Mouse (Mus musculus) neural tube, embryonic 13.5 days (tissue): Measurements from ENCODE around the gene Zbtb20. TPM values are rescaled to one million over a fixed set of nuclear protein-coding genes. Genes with fewer than 3 reads are reported as not detected.

Experiments used
- ATAC-seq: fragments of 200-750 bp; cut with Nextera tagmentation; 2 replicates; pipeline ENCODE4 v1.8.0; 2017; ENCODE audit warnings: low read depth, mild to moderate bottlenecking, moderate TSS enrichment, moderate library complexity
- H3K27ac ChIP-seq: fragments of 300-500 bp; sonication (generic); replicated peaks from 2 replicates; pipeline ENCODE4 v1.5.1; 2015; ENCODE audit warnings: moderate library complexity, mild to moderate bottlenecking, inconsistent platforms
- H3K27me3 ChIP-seq: fragments of 300-500 bp; sonication (generic); 2 replicates; pipeline ENCODE4 v1.6.1; 2015; ENCODE audit warnings: mild to moderate bottlenecking, inconsistent platforms
- H3K36me3 ChIP-seq: fragments of 300-500 bp; sonication (generic); 2 replicates; pipeline ENCODE4 v1.6.1; 2015; ENCODE audit warnings: mild to moderate bottlenecking, inconsistent platforms
- H3K4me1 ChIP-seq: fragments of 300-500 bp; sonication (generic); replicated peaks from 2 replicates; pipeline ENCODE4 v1.6.1; 2015; ENCODE audit warnings: inconsistent platforms
- H3K4me2 ChIP-seq: fragments of 300-500 bp; sonication (generic); 2 replicates; pipeline ENCODE4 v1.6.1; 2015; ENCODE audit warnings: inconsistent platforms, mild to moderate bottlenecking, moderate library complexity
- H3K4me3 ChIP-seq: fragments of 300-500 bp; sonication (generic); 2 replicates; pipeline ENCODE4 v1.5.1; 2015; ENCODE audit warnings: mild to moderate bottlenecking, inconsistent platforms
- H3K9ac ChIP-seq: fragments of 300-500 bp; sonication (generic); 2 replicates; pipeline ENCODE4 v1.6.1; 2015; ENCODE audit warnings: moderate library complexity, mild to moderate bottlenecking, inconsistent platforms
- H3K9me3 ChIP-seq: fragments of 300-500 bp; sonication (generic); 2 replicates; pipeline ENCODE4 v1.6.1; 2016; ENCODE audit warnings: inconsistent platforms
- WGBS: fragments of 180-500 bp; shearing (Covaris S2); methylation state at CpG from one replicate; pipeline ENCODE4 v1.1.7; 2015; 5-methylcytosine and 5-hydroxymethylcytosine counted together
- polyA plus RNA-seq: library from polyadenylated mRNA; unstranded; fragments of >200 nt; fragmentation: Nextera tagmentation; extraction: Ambion mirVana; gene quantifications from 2 replicates; pipeline ENCODE4 v1.2.1, GENCODE M21; 2015

Zbtb20 gene
- polyA plus RNA-seq, 1 experiment from 2014 or later = 71.4 TPM

DNA sequence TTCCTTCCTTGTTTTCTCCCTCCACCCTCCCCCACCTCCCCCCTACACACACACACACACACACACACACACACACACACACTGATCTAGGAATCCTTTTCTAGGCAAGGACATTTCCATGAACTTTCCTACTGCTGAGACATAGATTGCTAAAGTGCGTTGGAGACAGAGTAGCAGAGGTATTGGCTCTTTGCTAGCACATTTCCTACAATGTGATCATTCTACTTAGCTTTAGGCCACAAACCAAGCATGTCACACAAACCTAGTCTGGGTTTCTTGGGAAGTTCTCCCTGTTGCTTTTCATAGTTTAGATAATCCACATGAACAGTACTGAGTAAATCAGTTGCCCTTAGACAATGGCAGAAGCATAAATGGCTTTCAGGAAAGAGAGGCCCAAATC lies 457.6 kb downstream of the Zbtb20 start:
- Histone ChIP-seq H3K36me3 (no peaks in the 10 kb centered on the region), H3K27ac (no peak overlapping the region), H3K27me3 (no peaks in the 10 kb centered on the region), H3K9me3 (no peaks in the 10 kb centered on the region), H3K4me3 (no peak overlapping the region), H3K4me2 (no peak overlapping the region), H3K4me1 (peaks cover 14% of the 10 kb centered on the region), H3K9ac (no peak overlapping the region)
- WGBS = 63% methylated on average over 1 of the region's 1 CpGs
- ATAC-seq = no peak

DNA sequence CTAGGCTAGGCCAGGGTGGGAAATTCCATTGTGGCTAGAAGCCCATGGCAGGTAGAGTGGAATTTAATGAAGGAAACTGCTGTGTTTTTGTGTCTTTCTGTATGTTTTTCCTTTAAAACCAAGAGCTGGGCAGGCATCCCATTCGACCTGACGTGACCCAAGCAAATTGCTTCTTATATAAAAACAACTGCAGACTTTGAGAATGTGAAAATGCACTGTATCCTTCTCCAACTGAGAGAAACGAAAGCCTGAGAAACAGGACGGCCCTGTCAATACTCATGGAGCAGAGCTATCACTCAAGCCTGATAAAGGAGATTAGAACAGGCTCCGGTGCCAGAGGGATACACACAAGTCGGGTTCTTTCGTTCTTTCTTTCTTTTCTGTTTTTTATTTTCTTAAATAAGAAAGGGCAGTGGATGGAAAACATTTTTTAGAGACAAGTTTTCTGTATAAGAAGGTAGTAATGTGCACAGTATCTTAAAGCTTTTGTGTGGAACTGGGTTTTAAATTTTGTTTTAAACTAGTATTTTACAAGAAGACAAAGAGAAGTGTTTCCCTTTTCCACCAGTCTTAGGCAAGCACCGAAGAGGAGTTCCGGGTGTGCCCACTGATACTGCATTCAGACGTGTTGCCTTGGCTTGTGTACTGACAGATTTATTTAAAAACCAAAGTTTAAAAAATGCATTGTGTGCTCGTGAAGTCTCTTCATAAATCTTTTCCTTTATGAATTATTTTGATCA lies 458.9 kb downstream of the Zbtb20 start:
- no peak overlapping the region for H3K27ac ChIP-seq
- H3K4me1 ChIP-seq = peaks cover 14% of the 10 kb centered on the region
- no peak for ATAC-seq
- H3K4me3 ChIP-seq = no peak overlapping the region
- 29% methylated on average over 11 of the region's 11 CpGs for WGBS
- H3K9ac ChIP-seq = no peak overlapping the region
- H3K36me3 ChIP-seq = no peaks in the 10 kb centered on the region
- no peaks in the 10 kb centered on the region for H3K9me3 ChIP-seq
- no peaks in the 10 kb centered on the region for H3K27me3 ChIP-seq
- no peak overlapping the region for H3K4me2 ChIP-seq

DNA sequence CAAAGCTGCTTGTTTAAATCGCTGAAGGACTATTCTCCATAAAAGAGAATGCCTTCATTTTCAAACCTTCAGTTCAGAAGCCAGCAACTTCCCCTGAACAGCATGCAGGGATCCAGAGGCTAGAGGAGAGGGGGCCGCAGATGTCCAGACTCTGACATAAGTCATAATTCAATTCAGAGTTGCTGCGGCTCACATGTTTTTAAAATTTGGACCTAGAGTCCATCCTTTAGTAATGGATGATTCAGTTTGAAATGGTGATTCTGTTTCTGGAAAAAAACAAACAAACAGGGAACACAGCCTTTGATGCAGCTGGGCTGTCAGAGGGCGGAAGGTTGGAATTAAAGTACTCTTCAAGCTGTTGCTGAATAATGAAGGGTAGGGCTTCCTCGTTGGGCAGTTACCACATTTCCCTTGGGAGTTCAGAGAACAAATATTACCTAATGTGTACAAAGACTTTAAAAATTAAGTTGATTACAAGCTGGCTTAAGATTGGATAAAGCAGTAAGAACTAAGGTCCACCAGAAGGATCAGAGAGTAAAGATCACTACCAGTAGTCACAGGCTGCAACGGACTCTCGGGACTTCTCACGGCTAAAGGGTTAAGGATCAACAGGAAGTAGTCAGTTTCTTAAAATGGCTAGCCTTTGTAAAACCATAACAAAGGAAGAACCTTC lies 459.6 kb downstream of the Zbtb20 start:
- WGBS = 59% methylated on average over 8 of the region's 8 CpGs
- Histone ChIP-seq H3K4me3 (no peak overlapping the region), H3K27ac (no peak overlapping the region), H3K27me3 (no peaks in the 10 kb centered on the region), H3K4me1 (peaks cover 14% of the 10 kb centered on the region), H3K9ac (no peak overlapping the region), H3K36me3 (no peaks in the 10 kb centered on the region), H3K9me3 (no peaks in the 10 kb centered on the region), H3K4me2 (no peak overlapping the region)
- no peak for ATAC-seq

DNA sequence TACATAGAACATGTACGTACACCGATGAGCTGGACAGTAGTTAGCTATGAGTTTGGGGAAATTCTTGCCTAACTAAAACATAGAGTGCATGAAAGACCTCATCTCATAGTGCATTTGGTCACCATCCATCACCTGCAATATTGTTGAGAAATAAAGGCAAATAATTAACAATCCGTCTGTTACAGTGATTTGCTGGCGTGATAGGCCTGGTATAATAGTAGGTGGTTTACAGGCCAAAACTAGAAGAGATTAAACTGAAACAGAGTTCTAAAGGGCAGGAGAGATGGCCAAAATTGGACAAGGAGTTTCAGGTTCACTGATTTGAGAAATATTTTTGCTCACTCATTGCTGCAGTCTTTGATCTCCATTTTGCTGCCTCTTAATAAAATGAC lies 460.1 kb downstream of the Zbtb20 start:
- H3K27me3 ChIP-seq = no peaks in the 10 kb centered on the region
- H3K4me1 ChIP-seq = peaks cover 14% of the 10 kb centered on the region
- no peaks in the 10 kb centered on the region for H3K36me3 ChIP-seq
- no peak overlapping the region for H3K4me2 ChIP-seq
- no peak overlapping the region for H3K27ac ChIP-seq
- ATAC-seq = no peak
- 90% methylated on average over 4 of the region's 4 CpGs for WGBS
- no peak overlapping the region for H3K9ac ChIP-seq
- H3K4me3 ChIP-seq = no peak overlapping the region
- H3K9me3 ChIP-seq = no peaks in the 10 kb centered on the region

DNA sequence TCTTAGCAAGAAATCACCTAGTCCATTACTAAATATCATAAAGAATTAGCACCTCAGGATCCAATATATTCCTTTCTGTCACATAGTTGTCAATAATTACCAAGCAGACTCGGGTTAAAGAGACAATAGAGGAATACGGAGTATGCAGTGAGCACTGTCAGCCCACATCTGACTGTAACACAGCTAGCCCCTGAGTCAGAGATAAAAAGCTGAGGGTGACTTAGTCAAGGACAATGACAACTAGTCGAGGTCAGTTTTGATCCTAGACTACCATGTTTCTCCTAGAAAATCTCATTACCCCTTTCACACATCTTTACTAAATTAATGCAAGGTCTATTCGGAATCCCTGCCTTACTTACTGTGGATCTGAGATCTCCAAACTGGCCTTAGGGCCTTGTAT lies 465.0 kb downstream of the Zbtb20 start:
- Histone ChIP-seq H3K4me1 (no peaks in the 10 kb centered on the region), H3K4me3 (no peak overlapping the region), H3K4me2 (no peak overlapping the region), H3K27ac (no peak overlapping the region), H3K9ac (no peak overlapping the region), H3K9me3 (no peaks in the 10 kb centered on the region), H3K36me3 (no peaks in the 10 kb centered on the region), H3K27me3 (no peaks in the 10 kb centered on the region)
- no peak for ATAC-seq
- 87% methylated on average over 4 of the region's 4 CpGs for WGBS

DNA sequence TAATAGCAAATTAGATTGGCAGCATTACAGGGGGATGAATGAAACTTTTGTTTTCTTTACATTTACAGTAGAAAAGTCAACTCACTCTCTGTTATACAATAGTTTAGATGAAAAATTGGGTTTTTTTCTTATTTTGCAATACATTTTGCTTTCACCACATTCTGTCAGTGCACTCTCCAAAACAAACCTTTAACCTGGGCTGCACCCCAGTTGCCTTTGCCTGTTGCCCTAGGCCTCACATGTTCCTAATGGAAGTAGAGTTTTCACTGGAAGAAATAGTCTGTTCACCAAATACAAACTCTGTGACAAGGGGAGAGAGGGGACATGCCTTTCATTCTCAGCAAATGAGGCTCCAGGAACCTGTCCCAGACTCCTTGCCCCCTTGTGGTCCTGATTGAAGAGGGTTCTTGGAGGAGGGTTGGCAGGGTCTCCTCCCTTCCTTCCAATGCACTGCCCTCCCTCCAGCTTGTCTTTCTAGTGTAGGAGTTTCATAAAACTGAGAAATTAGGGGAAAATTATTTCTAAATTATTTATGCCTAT lies 466.3 kb downstream of the Zbtb20 start:
- H3K27ac ChIP-seq = no peak overlapping the region
- no peak overlapping the region for H3K9ac ChIP-seq
- no peak overlapping the region for H3K4me2 ChIP-seq
- ATAC-seq = no peak
- no peak overlapping the region for H3K4me3 ChIP-seq
- H3K36me3 ChIP-seq = no peaks in the 10 kb centered on the region
- no peaks in the 10 kb centered on the region for H3K9me3 ChIP-seq
- H3K27me3 ChIP-seq = no peaks in the 10 kb centered on the region
- H3K4me1 ChIP-seq = no peaks in the 10 kb centered on the region

DNA sequence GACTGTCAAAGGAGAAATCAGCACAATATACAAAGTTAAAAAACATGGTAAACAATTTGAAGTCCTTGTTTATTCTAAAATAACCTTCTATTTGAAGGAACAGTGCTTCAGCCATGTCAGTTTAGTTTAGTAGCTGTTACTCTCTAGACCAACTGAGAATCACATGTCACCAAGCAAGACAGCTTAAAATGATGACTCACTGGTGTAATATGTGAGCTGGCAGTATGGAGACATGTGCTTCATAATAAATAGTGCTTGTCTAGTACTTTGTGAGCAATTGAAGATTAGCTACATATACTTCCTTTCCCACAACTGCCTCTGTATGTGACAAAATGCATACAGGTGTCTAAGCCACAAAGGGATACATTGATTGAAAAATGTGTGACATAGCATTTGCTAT lies 470.4 kb downstream of the Zbtb20 start:
- Histone ChIP-seq H3K27ac (no peak overlapping the region), H3K4me3 (no peak overlapping the region), H3K4me2 (no peak overlapping the region), H3K4me1 (no peaks in the 10 kb centered on the region), H3K27me3 (no peaks in the 10 kb centered on the region), H3K9me3 (no peaks in the 10 kb centered on the region), H3K36me3 (no peaks in the 10 kb centered on the region), H3K9ac (no peak overlapping the region)
- ATAC-seq = no peak

DNA sequence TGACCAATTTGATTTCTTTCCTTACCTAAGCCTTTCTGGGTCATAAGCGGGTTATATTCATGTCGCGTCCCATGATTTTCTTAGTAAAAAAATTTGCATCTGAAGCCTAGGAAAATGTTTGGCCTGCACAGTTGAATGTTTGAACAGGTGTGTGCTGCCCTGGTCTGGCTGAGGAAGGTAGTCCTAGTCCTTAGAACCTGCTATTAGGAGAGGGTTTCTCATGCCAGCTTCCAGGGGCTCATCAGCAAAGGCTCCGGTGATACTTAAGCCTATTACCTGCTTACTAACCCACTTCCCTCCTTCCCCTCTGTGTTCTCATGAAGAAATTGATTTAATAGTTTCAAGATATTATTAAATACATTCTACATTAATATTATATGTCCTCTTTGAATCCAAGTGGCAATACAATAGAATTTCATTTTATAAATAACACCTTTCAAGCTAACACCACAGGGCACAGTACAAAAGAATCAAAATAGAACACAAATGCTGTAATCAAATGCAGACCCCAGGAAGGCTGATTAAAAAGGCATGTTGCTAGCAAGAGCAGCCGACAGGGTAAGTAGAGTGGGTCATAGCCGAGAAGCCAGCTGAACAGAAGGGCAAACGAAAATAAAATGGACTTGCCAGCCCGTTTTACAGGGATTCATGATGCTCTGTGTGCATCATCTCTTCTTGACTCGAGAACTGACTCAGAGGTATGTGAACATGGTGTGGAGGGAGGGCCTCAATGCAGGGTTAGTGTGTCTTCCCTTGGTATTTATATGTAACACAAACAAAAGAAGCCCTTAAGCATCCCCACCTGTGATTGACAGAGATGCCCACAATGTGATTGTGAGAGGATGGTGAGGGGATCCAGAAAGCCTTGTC lies 480.3 kb downstream of the Zbtb20 start:
- Histone ChIP-seq H3K9me3 (no peaks in the 10 kb centered on the region), H3K27ac (no peak overlapping the region), H3K27me3 (no peaks in the 10 kb centered on the region), H3K4me1 (no peaks in the 10 kb centered on the region; the same call in 1 of the 2 replicates), H3K36me3 (no peaks in the 10 kb centered on the region), H3K4me3 (no peak overlapping the region), H3K9ac (no peak overlapping the region), H3K4me2 (no peak overlapping the region)
- 82% methylated on average over 9 of the region's 9 CpGs for WGBS
- no peak for ATAC-seq

DNA sequence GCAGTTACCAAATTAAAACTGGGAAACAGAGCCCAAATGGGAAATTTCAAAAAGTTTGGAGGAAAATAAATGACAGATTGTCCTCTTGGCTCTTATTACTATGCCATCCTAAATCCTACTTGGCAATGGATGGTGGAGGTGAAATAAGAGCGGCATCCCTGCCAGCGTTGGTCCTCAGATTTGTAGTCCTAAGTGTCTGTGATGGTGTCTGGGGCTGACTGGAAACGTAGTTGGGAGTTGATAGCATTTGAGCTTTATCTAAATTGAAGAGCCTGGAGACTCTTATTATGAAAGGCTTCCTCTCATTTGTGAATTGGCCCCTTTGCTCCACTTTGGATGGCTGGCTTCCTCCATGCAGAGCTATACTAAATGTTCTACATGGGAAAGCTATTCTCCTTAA lies 483.9 kb downstream of the Zbtb20 start:
- ATAC-seq = no peak
- Histone ChIP-seq H3K4me2 (no peak overlapping the region), H3K9me3 (no peaks in the 10 kb centered on the region), H3K4me3 (no peak overlapping the region), H3K27ac (no peak overlapping the region), H3K36me3 (no peaks in the 10 kb centered on the region), H3K4me1 (peaks cover 6% of the 10 kb centered on the region; the same call in 1 of the 2 replicates), H3K27me3 (no peaks in the 10 kb centered on the region), H3K9ac (no peak overlapping the region)
- WGBS = 78% methylated on average over 3 of the region's 3 CpGs

DNA sequence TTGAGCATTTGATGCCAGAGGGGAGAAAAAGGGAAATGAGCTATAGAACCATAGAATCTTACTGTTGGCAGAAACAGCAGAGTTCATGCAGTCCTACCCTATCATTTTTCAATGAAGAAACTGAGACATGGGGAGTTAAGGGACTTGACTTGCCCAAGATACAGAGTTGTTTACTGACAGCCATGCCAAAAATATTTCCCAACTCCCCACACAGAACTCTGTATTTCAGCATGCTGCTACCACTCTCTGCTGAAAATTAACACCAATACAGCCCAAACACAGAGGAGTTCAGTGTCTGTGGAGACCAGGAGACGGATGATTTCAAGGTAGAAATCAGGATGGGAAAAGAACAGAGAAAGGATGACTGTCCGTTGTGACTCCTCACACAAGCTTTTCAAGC lies 484.4 kb downstream of the Zbtb20 start:
- Histone ChIP-seq H3K27me3 (no peaks in the 10 kb centered on the region), H3K4me2 (no peak overlapping the region), H3K9me3 (no peaks in the 10 kb centered on the region), H3K36me3 (no peaks in the 10 kb centered on the region), H3K9ac (no peak overlapping the region), H3K4me1 (peaks cover 8% of the 10 kb centered on the region; the same call in 1 of the 2 replicates), H3K27ac (no peak overlapping the region), H3K4me3 (no peak overlapping the region)
- WGBS = 89% methylated on average over 2 of the region's 2 CpGs
- no peak for ATAC-seq

DNA sequence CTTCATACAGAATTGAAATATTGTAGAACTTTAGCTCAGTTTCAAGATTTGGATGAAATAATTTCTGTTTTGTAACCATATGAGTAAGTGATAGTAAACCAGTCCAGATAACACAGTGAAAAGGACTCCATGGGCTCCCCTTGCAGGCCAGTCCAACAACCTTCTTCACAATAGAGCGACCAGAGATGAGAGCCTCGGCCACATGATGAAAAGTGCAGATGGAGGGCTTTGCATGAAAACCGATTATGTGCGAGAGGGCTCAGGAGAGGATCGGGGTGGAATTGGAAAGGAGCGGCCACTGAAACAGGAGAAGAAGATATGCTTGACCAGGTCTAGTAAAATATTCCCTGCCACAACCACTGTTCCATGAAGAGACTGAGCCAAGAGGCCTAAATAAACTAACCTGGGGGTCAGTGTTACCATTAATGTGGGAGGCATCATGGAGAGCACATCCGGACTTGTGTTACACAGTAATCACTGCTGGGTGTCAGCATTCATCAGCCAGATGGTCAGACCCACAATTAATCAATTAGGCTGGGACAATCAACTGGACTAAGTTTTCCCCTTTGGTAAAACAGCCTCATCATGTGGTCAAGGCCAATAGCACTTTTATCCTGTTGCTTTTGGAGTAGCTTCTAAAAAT lies 485.3 kb downstream of the Zbtb20 start:
- peaks cover 8% of the 10 kb centered on the region; the same call in 1 of the 2 replicates for H3K4me1 ChIP-seq

More for the DNA sequence above, 485.3 kb downstream of the Zbtb20 start:
- no peak overlapping the region for H3K4me3 ChIP-seq
- H3K27me3 ChIP-seq = no peaks in the 10 kb centered on the region
- 74% methylated on average over 7 of the region's 7 CpGs for WGBS
- no peak overlapping the region for H3K27ac ChIP-seq
- ATAC-seq = no peak
- no peak overlapping the region for H3K9ac ChIP-seq
- H3K9me3 ChIP-seq = no peaks in the 10 kb centered on the region
- no peak overlapping the region for H3K4me2 ChIP-seq
- H3K36me3 ChIP-seq = no peaks in the 10 kb centered on the region
